Mouse (Mus musculus) small intestine, adult 2 months (tissue): Measurements from ENCODE around the gene Sgk1.

Experiments
- CTCF ChIP-seq: fragments of 200-500 bp; IDR thresholded peaks from 2 replicates; pipeline ENCODE4 v1.5.1; 2012; ENCODE audit warnings: low read depth, mild to moderate bottlenecking, control low read depth, inconsistent platforms, low read length, moderate library complexity, mixed read lengths; ENCODE audit not compliant: insufficient replicate concordance, insufficient read length; ENCODE audit errors: extremely low read depth
- POLR2A ChIP-seq: fragments of 200-500 bp; IDR thresholded peaks from 2 replicates; pipeline ENCODE4 v1.6.1; 2012; ENCODE audit warnings: low read depth, mild to moderate bottlenecking, control low read depth, inconsistent platforms, low read length, moderate library complexity

DNA sequence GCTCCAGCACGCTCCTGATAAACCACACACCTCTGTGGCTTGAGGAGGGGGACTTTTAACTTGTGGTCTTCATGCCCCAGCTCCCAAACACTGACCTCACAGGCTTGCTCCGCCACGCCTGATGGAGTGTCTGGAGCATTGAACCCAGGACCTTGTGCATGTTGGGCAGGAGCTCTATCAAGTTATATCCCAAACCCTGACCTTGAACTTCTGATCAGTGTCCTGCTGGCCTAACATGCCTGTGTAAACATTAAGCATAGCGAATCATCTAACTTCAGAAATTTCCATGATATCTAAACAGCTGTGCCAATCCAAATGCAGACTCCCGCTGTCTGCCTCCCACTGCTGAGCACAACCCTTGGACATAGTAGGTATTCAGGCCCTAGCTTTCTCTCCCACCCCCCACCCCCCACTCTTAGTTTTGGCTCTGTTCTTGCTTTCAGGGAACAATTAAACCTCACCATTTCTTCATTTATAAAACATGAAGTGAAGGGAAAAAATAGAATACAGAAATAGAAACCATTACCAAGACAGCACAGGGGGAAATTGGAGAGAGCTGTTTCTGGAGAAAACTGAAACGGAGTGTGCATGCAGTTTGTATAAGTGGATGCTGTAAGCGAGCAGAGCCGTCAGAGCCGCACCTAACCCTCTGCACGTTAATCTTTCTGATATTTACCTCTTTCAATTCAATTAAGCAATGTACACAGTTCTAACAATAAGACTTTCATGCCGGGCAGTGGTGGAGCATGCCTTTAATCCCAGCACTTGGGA lies 34.5 kb downstream of the Sgk1 start:
- TF ChIP-seq CTCF, result no peak
- no peak for TF ChIP-seq POLR2A
